Mouse (Mus musculus) limb, embryonic 15.5 days (tissue): ENCODE measurements at regions not wholly inside any gene's neighbourhood (a gene's known extent, or its start where the extent isn't known, plus 50 kb on each side); places are given as distances from the start of the nearest gene placed in this dataset.
A peak's percentile ranks its signal among the peaks of the same experiment; 100 is the strongest.

Experiments
- ATAC-seq: fragments of 200-750 bp; cut with Nextera tagmentation; 2 replicates; pipeline ENCODE4 v1.8.0; 2017; ENCODE audit warnings: low read depth, moderate TSS enrichment; ENCODE audit not compliant: insufficient number of reproducible peaks, low FRiP score, low TSS enrichment
- H3K27ac ChIP-seq: fragments of 300-500 bp; sonication (generic); 2 replicates; pipeline ENCODE4 v1.5.1; 2015; ENCODE audit warnings: moderate library complexity, mild to moderate bottlenecking, inconsistent platforms
- H3K27me3 ChIP-seq: fragments of 300-500 bp; sonication (generic); 2 replicates; pipeline ENCODE4 v1.6.1; 2015; ENCODE audit warnings: inconsistent platforms
- H3K36me3 ChIP-seq: fragments of 300-500 bp; sonication (generic); 2 replicates; pipeline ENCODE4 v1.6.1; 2015; ENCODE audit warnings: inconsistent platforms
- H3K4me1 ChIP-seq: fragments of 300-500 bp; sonication (generic); 2 replicates; pipeline ENCODE4 v1.6.1; 2015; ENCODE audit warnings: inconsistent platforms
- H3K4me2 ChIP-seq: fragments of 300-500 bp; sonication (generic); 2 replicates; pipeline ENCODE4 v1.6.1; 2015; ENCODE audit warnings: mild to moderate bottlenecking, inconsistent platforms
- H3K4me3 ChIP-seq: fragments of 300-500 bp; sonication (generic); 2 replicates; pipeline ENCODE4 v1.5.1; 2015; ENCODE audit warnings: mild to moderate bottlenecking, inconsistent platforms
- H3K9ac ChIP-seq: fragments of 300-500 bp; sonication (generic); 2 replicates; pipeline ENCODE4 v1.6.1; 2015; ENCODE audit warnings: inconsistent platforms
- H3K9me3 ChIP-seq: fragments of 300-500 bp; sonication (generic); 2 replicates; pipeline ENCODE4 v1.6.1; 2016; ENCODE audit warnings: inconsistent platforms
- WGBS: fragments of 180-500 bp; shearing (Covaris S2); methylation state at CpG from one replicate; pipeline ENCODE4 v1.1.7; 2015; 5-methylcytosine and 5-hydroxymethylcytosine counted together

DNA sequence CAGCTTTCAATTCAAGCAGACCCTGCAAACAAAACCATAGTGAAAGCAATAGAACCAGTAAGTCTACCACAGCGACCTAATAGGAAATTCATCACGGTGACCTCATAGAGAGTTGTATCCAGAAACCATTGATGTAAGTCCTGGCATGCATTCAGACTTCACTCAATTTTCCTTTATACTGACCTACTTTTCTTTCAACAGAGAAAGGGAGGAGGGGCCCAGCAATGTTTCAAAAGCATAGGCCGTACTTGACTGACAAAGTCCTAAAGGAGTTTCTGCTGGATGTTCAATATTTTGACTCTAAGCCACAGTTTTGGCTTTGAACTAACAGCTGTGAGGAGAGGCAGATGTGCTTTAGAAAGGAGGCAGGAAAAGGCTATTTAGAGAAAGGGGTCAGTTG, 88.4 kb downstream of the AI593442 start:
- WGBS, result 58% methylated on average over 3 of the region's 3 CpGs
- H3K4me1 ChIP-seq, result no peaks in the 10 kb centered on the region
- no peaks in the 10 kb centered on the region for H3K9me3 ChIP-seq
- no peak for ATAC-seq
- no peak overlapping the region for H3K4me2 ChIP-seq
- H3K9ac ChIP-seq, result no peak overlapping the region
- no peak overlapping the region for H3K4me3 ChIP-seq
- no peaks in the 10 kb centered on the region for H3K27me3 ChIP-seq
- no peak overlapping the region for H3K27ac ChIP-seq
- H3K36me3 ChIP-seq, result no peaks in the 10 kb centered on the region

- no peak overlapping the region for H3K4me2 ChIP-seq
- no peak overlapping the region for H3K9ac ChIP-seq
- no peaks in the 10 kb centered on the region for H3K9me3 ChIP-seq
- H3K4me1 ChIP-seq, result 0 out of 2 replicates have a peak, but pooled peaks cover 4% of the 10 kb centered on the region
- no peak overlapping the region for H3K27ac ChIP-seq
- 61% methylated on average over 4 of the region's 4 CpGs for WGBS
- ATAC-seq, result no peak
- no peaks in the 10 kb centered on the region for H3K36me3 ChIP-seq
- H3K4me3 ChIP-seq, result no peak overlapping the region
- H3K27me3 ChIP-seq, result no peaks in the 10 kb centered on the region
These were observed 105.5 kb downstream of the AI593442 start for GRCm38 (mm10) chr9:52574066-52574465.

DNA sequence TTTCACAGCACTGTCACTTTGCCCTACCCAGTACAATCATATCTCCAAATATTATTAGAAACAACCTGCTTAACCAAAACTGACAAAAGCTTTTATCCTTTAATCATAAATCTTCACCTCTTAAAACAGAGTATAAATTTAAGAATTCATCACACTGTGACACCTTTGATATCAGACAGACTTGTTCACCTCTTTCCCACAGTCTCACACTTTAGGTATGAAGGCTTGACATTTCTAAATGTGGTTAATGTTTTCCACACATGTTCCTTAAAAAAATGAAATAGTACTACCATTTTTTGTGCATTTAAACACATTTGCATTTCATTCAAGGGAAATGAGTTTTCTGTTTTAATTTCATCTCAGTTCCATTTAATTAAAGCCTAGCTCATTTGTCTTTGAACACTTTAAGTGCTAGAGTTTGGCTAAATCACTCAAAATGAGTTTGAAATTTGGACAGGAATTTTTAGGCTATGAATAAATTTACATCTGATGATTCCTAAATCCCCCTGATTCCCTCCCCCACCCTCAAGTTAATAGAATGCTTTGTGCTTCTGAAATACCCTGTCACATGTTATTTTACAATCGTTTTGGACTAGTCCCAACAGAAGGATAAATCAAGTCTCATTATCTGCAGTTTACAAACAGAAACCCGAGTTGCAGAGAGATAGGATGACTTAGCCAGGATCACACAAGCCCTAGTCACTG, 127.9 kb downstream of the AI593442 start:
- no peak overlapping the region for H3K27ac ChIP-seq
- no peak overlapping the region for H3K4me2 ChIP-seq
- no peak overlapping the region for H3K9ac ChIP-seq
- ATAC-seq, result no peak
- H3K9me3 ChIP-seq, result no peaks in the 10 kb centered on the region
- 29% methylated on average over 2 of the region's 2 CpGs for WGBS
- no peaks in the 10 kb centered on the region for H3K4me1 ChIP-seq
- H3K36me3 ChIP-seq, result no peaks in the 10 kb centered on the region
- H3K4me3 ChIP-seq, result no peak overlapping the region
- H3K27me3 ChIP-seq, result no peaks in the 10 kb centered on the region

GRCm38 (mm10) chr9:52546071-52546470, 133.5 kb downstream of the AI593442 start:
- Histone ChIP-seq H3K4me2 (no peak overlapping the region), H3K27me3 (no peaks in the 10 kb centered on the region), H3K9me3 (no peaks in the 10 kb centered on the region), H3K27ac (no peak overlapping the region), H3K4me1 (no peaks in the 10 kb centered on the region), H3K9ac (no peak overlapping the region), H3K36me3 (no peaks in the 10 kb centered on the region), H3K4me3 (no peak overlapping the region)
- 56% methylated on average over 2 of the region's 2 CpGs for WGBS
- ATAC-seq, result no peak

- Histone ChIP-seq H3K4me1 (no peaks in the 10 kb centered on the region), H3K4me2 (no peak overlapping the region), H3K4me3 (no peak overlapping the region), H3K9ac (no peak overlapping the region), H3K27ac (no peak overlapping the region), H3K27me3 (no peaks in the 10 kb centered on the region), H3K9me3 (no peaks in the 10 kb centered on the region), H3K36me3 (no peaks in the 10 kb centered on the region)
- WGBS, result 81% methylated on average over 3 of the region's 3 CpGs
- no peak for ATAC-seq
These were observed 140.5 kb downstream of the AI593442 start for GRCm38 (mm10) chr9:52539086-52539485.

DNA sequence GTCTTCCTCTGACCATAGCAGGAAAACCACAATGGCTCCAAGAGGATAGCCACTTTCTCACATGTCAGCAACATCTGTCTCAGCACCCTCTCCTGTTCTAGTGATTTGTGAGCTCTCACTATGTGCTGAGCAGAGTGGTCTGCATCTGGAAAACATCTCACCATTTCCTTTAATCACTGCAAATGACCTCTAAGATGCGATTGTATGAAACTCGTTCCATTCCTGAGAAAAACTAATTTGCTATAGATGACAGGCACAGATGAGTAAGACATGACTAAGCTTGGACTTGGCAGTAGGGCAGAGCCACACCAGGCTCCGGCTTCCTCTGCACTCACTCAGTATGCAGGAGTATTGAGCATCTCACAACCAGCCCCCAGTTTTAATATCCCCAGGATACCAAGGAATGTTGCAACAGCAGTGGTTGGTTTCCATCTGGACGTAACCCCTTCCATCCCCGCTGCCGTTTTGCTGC, 150.1 kb downstream of the AI593442 start:
- peak; percentile 65; the same call in 1 of the 2 replicates for ATAC-seq
- H3K27me3 ChIP-seq, result no peaks in the 10 kb centered on the region
- no peak overlapping the region for H3K4me2 ChIP-seq
- H3K9ac ChIP-seq, result no peak overlapping the region
- H3K4me3 ChIP-seq, result no peak overlapping the region
- WGBS, result 50% methylated on average over 6 of the region's 6 CpGs
- no peaks in the 10 kb centered on the region for H3K36me3 ChIP-seq
- no peaks in the 10 kb centered on the region for H3K4me1 ChIP-seq
- H3K9me3 ChIP-seq, result no peaks in the 10 kb centered on the region
- H3K27ac ChIP-seq, result no peak overlapping the region

GRCm38 (mm10) chr9:52500487-52500886, 179.1 kb downstream of the AI593442 start:
- Histone ChIP-seq H3K9me3 (no peaks in the 10 kb centered on the region), H3K4me2 (no peak overlapping the region), H3K36me3 (no peaks in the 10 kb centered on the region), H3K4me3 (no peak overlapping the region), H3K4me1 (peaks cover under 1% of the 10 kb centered on the region), H3K9ac (no peak overlapping the region), H3K27me3 (no peaks in the 10 kb centered on the region), H3K27ac (no peak overlapping the region)
- ATAC-seq, result no peak
- 51% methylated on average over 3 of the region's 3 CpGs for WGBS

- Histone ChIP-seq H3K4me1 (peaks cover 8% of the 10 kb centered on the region), H3K4me3 (no peak overlapping the region), H3K27ac (no peak overlapping the region), H3K9ac (no peak overlapping the region), H3K36me3 (no peaks in the 10 kb centered on the region), H3K9me3 (no peaks in the 10 kb centered on the region), H3K4me2 (no peak overlapping the region), H3K27me3 (no peaks in the 10 kb centered on the region)
- ATAC-seq, result no peak
- WGBS, result 40% methylated on average over 8 of the region's 8 CpGs
These were observed 183.9 kb downstream of the AI593442 start for GRCm38 (mm10) chr9:52495483-52496270.

DNA sequence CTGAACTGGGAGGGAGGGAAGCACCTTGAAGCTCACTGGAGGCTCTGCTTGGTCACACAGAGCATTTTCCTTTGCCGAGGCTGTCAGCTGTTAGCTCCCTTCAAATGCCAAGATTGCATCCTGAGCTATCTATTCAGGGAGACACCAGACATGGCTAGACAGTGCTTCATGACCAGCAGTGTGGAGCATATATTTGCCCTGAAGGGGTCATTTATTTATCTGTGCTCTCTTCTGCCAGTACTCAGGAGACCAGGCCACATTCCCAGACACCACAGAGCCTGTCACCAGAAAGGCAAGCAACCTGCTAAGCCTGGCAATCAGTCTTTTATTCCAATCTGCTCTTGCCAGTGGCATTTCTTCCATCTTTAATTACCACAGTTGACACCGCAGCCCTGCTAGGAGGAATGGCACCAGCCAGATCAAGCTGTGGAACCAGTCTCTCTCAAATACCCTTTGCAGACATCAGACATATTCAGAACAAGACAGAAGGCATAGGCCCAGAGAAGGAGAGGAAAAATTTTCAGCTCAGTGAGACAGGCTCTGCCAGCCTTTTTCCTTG, 186.6 kb downstream of the AI593442 start:
- H3K4me3 ChIP-seq, result no peak overlapping the region
- ATAC-seq, result no peak
- WGBS, result 23% methylated on average over 2 of the region's 2 CpGs
- peaks cover 8% of the 10 kb centered on the region for H3K4me1 ChIP-seq
- H3K9me3 ChIP-seq, result no peaks in the 10 kb centered on the region
- H3K4me2 ChIP-seq, result no peak overlapping the region
- no peaks in the 10 kb centered on the region for H3K36me3 ChIP-seq
- no peaks in the 10 kb centered on the region for H3K27me3 ChIP-seq
- H3K9ac ChIP-seq, result no peak overlapping the region
- H3K27ac ChIP-seq, result no peak overlapping the region

DNA sequence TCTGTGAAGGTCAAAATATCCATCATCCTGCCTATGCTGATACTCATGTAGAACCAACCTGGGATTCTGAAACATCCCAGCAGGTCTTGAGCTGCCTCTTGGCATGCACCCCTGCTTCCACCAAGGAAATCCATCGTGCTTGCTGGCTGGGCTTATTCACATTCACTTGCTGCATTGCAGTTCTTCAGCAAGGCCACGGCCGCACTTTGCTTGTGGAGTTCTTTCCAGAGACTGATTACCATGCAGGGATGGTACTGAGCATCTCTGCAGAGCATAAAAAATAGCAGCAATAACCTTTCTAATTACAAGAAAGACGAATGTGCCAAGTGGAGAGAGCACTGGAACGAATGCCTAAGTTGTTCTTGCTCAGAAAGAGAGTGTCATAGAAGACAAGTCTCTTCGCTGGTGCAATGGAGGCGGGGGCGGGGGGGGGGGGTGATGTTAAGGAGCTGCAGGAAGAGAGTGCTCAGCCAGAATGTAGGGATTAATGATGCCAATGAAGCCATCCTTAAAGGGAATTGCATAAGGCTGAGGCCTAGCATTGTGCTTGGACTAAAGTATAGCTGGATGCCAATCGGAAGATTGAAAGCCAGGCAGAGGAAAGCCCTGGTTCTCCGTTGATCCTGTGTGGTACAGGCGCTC, 205.9 kb downstream of the AI593442 start:
- H3K4me2 ChIP-seq, result no peak overlapping the region
- H3K9ac ChIP-seq, result no peak overlapping the region
- ATAC-seq, result no peak
- no peaks in the 10 kb centered on the region for H3K4me1 ChIP-seq
- H3K4me3 ChIP-seq, result no peak overlapping the region
- H3K9me3 ChIP-seq, result no peaks in the 10 kb centered on the region
- 81% methylated on average over 11 of the region's 11 CpGs for WGBS
- no peak overlapping the region for H3K27ac ChIP-seq
- H3K27me3 ChIP-seq, result no peaks in the 10 kb centered on the region
- H3K36me3 ChIP-seq, result no peaks in the 10 kb centered on the region

- Histone ChIP-seq H3K4me1 (no peaks in the 10 kb centered on the region), H3K9ac (no peak overlapping the region), H3K27ac (no peak overlapping the region), H3K9me3 (no peaks in the 10 kb centered on the region), H3K27me3 (no peaks in the 10 kb centered on the region), H3K4me2 (no peak overlapping the region), H3K4me3 (no peak overlapping the region), H3K36me3 (no peaks in the 10 kb centered on the region)
- ATAC-seq, result no peak
- WGBS, result 55% methylated on average over 8 of the region's 8 CpGs
These were observed 206.7 kb downstream of the AI593442 start for GRCm38 (mm10) chr9:52472859-52473258.

DNA sequence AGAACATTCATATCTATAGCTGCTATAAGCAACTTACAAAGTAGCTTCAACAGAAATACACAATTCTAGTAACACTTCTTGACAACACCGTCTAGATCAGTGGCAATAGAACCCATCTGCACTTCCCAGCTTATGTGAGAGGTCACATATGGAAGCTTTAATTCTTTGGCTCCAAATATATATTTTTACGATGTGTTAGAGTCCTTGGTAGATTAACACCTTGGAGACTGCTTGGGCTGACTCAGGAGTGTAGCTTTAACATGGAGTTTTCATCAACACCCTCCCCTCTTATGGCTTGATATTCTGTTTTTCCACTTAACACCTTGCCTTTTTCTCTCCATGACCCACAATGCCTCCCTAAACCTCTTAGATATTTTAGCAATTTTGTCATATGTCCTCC, 221.1 kb downstream of the AI593442 start:
- 36% methylated on average over 2 of the region's 2 CpGs for WGBS

More for the DNA sequence above, 221.1 kb downstream of the AI593442 start:
- Histone ChIP-seq H3K36me3 (no peaks in the 10 kb centered on the region), H3K27ac (no peak overlapping the region), H3K4me3 (no peak overlapping the region), H3K9ac (no peak overlapping the region), H3K4me2 (no peak overlapping the region), H3K9me3 (no peaks in the 10 kb centered on the region), H3K4me1 (no peaks in the 10 kb centered on the region), H3K27me3 (no peaks in the 10 kb centered on the region)
- ATAC-seq, result no peak
